Mouse (Mus musculus) megakaryocyte progenitor cell, adult 5-6 weeks (primary cell): Measurements from ENCODE around the gene Ceacam16. TPM values are rescaled to one million over a fixed set of nuclear protein-coding genes. Genes with fewer than 3 reads are reported as not detected.
A peak's percentile ranks its signal among the peaks of the same experiment; 100 is the strongest.

Experiments used
- ATAC-seq: replicated peaks from 2 replicates; pipeline ENCODE4 v1.8.0; 2016; ENCODE audit warnings: mild to moderate bottlenecking, moderate TSS enrichment, inconsistent platforms; ENCODE audit not compliant: poor library complexity
- total RNA-seq, 2 experiments: library from RNA; stranded (forward) in 1 of 2; stranded (reverse) in 1 of 2; fragments of 157-497, 149-512 nt in 1 of 2; fragments of 200-1000 nt in 1 of 2; gene quantifications; 2 replicates each; pipeline versions ENCODE4 v1.2.3 to v1.2.4; 2015 to 2017

The Ceacam16 gene
- total RNA-seq, 2 experiments from 2014 or later, result not detected

DNA sequence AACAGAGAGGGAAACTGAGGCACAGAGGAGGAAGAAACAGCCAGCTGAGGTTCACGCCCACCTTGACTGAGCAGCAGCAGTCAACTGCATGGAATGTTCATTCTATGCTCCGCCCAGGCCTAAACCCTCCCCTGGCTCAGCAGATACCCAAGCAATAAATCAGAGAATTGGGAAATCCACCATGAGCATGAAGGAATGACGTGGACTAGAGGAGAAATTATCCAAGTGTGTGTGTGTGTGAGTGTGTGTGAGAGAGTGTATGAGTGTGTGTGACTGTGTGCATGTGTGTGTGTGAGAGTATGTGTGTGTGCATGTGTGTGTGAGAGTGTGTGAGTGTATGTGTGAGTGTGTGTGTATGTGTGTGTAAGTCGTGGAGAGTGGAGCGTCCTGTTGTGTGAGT, 42.7 kb downstream of the Ceacam16 start:
- no peak for ATAC-seq

DNA sequence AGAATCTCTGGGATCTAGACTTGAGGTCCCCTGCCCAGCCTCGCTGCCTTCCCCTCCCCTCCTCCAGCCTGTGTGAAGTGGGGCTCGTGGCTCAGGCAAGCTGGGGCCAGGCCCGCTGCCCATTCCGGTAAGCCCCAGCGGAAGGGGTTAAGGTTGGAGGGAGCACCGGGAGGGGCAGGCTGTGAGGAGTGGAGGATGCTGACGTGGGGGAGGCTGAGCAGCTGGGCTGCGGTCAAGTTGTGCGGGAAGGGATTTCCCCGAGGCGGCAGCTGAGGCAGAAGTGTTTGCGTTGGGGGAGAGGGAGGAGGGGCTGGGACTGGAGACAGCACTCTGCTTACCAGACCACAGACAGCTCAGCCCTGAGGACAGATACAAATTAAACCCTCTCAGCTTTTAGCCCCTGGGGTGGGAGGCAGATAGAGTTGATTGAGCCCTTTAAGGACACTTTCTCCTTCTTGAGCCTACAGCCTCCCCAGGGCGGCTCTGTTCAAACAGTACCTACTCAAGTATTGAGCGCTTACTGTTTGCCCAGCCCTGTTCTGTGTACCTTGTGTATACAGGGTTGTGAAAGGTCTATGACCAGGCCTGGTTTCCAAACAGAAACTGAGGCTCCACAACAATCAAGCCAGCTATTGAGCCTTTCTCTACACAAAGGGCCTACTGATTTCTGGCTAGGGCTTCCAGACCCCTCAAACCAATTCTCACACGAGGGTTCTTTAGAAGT, 43.6 kb downstream of the Ceacam16 start:
- ATAC-seq, result peak; percentile 74

DNA sequence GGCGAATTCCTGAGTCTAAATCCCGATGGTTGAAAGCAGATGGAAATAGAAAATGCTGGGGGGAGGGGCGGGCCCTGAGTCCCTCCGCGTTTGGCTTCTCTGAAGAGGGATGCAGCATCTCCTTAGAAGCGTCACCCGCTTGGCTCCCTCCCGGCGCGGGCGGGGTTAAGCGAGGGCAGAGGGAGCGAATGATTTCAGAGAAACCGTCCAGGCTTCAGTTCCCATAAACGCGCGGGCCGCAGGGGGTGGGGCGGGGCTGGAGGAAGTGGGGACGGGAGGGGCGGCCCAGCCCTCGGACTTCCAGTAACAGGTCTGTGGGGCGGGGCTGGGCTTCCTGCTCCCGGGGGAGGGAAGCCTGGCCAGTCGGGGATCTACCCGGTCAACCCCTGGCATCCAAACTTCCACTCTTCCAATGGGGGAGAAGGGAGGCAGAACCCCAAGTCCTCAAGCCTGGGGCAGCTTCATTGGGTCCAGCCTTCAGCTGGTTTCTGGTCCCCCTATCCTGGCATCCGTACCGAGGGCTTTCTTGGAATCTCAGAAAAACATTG, 44.8 kb downstream of the Ceacam16 start:
- peak; percentile 62 for ATAC-seq

DNA sequence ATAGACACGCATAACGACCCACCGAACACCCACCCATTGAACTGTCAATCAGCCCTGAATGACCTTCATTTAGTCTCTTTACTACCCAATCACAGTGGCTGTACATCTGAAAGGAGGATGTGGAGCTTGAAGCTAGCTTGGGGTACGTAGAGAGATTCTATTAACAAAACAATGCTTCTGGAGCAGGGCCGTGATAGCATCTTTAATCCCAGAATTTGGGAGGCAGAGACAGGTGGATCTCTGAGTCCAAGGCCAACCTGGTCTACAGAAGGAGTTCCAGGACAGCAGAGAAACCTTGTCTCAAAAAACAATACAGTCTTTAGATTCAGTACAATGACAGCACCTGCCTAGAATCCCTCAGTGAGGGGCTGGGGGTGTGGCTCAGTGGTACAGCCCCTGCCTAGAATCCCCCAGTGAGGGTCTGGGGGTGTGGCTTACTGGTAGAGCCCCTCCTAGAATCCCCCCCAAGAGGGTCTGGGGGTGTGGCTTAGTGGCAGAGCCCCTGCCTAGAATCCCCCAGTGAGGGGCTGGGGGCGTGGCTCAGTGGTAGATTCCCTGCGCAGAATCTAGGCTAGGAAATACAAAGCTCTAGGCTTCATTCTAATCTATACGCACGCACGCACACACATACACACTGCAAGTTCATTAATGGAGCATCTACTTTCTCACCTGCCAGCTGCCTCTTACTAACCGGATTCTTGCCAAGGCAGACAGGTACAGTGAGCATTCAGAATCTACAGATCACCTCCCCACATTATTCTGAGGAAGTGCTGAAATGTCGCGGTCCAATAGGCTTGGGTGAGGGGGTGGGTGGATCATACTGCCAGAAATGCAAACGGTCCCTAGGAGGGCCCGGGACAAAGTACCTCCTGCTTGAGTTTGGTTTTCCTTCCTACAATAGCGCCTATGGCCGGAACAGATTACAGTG, 45.5 kb downstream of the Ceacam16 start:
- peak; percentile 10 for ATAC-seq

DNA sequence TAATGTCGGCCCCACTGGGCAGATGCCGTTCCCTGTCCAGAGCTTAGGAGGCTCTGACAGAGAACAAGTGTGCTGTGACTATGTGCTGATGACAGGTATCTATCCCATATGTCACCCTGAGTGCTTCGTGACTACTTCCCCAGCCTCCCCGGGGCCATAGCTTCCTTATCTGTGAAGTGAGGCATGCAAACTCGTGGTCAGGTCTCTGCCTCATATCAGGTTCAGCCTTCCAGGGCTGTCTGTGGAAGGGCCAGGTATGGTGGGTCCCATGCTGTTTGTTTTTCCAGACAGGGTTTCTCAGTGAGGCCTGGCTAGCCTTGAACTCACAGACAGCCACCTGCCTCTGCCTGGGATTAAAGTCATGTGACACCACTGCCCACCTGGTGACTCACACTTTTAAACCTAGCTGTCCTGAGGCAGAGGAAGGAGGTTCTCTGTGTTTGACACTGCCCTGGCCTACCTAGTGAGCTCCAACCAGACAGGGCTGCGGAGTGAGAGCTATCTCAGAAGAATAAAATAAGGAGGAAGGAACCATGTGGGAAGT, 47.4 kb downstream of the Ceacam16 start:
- ATAC-seq, result no peak

DNA sequence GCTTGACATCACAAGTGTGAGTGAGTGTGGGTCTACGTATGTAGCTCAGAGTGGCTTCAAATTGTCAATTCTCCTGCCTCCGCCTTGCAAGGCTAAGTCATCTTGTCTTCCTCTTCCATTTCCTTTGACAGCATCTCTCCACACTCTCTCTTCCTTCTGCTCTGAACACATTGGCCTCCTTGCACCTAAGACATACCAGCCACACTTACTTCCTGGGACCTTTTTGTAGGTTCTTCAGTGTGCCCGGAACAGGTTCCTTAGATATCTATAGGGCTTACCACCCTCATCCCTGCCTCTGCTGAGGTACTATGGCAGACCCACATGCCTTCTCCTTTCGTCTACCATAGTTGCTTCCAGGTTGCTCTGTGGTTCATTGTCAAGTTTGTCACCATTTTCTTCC, 47.9 kb downstream of the Ceacam16 start:
- no peak for ATAC-seq

DNA sequence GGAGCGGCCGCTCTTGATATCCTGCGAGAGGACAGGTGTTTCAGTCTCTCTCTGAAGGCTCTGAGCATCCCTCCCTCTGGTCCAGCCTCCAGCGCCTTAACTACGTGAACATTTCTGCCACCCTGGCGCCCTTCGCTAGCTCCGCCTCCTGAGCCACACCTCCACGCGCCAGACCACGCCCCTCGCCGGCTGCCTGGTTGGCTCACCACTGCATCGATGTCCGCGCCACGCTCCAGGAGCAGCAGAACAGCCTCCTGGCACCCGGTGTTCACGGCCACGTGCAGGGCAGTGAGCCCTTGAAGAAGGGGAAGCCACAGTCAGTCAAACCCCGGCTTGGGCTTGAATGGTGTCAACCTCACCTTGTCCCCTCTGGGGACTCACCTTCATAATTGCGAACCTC, 50.0 kb downstream of the Ceacam16 start:
- ATAC-seq, result no peak

DNA sequence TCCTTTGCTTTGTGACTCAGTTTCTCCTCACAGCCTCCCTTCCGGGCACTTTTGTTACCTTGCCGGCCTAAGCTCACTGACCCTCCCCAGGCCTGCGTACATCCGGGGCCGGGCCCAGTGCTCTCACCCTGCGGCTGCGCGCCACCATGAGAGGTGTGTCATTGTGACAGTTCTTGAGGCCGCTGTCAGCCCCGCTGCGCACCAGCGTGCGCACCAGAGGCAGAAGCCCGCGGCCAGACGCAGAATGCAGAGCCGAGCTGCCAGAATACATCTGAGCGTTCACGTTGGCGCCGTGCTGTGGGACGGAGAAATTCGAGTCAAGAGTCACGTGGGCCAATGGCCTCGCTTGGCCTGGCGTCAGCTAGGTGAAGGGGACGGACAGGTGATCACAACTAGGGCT, 51.7 kb downstream of the Ceacam16 start:
- ATAC-seq, result no peak

DNA sequence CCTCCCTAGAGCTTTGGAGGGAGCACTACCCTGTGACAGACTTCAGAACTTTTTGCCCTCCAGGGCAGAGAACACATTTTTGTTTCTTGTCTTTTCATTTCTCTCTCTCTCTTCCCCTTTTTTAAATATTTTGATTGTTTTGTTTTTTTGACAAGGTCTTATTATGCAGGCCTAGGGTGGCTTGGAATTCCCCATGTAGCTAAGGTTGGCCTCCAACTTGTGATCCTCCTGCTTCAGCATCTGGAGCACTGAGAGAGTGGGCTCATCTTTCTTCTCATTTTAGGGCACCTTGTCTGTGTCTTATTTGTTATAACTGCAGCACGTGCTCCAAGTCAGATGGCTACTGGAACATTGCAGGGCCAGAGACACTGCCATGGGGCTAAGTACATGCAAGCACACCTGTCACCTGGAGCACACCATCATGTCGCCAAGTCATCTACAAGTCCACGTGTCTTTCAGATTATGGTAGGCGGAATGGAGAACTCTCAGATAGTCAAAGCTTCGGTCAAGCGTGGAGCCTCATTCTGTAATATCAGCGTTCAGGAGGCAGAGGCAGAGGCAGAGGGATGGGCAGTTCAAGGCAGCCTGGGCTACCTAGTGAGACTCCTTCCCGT, 54.6 kb downstream of the Ceacam16 start:
- ATAC-seq, result no peak

DNA sequence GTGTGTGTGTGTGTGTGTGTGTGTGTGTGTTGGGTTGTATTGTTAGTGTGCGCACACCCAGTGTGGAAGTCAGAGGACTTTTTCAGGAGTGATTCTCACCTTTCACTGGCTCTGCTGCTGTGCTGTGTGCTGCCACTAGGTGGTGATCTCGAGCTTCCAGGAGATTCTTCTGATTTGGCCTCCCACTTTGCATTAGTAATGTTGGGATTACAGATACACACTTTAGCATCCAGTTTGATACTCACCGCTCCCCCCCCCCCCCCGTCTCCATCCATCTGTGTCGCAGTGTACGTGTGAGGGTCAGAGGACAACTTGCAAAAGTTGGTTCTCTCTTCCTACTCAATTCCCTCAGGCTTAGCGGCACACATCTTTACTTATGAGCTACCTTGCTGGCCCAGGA, 58.1 kb downstream of the Ceacam16 start:
- peak; percentile 89 for ATAC-seq

Other genes with a start within 250 kb of the Ceacam16 start
- gene Relb, start 231.9 kb downstream of the Ceacam16 start, total RNA-seq (2015), result 0.22 TPM in 1 of 2 replicates, not detected in the other
- gene Relb, start 231.9 kb downstream of the Ceacam16 start, total RNA-seq (2017), result 0.74 and 2.5 TPM in 2 replicates
- gene Clptm1, start 196.3 kb downstream of the Ceacam16 start, total RNA-seq (2015), result 47.3 and 57.1 TPM in 2 replicates
- gene Clptm1, start 196.3 kb downstream of the Ceacam16 start, total RNA-seq (2017), result 25.7 and 30.0 TPM in 2 replicates
- gene Apoc2, start 183.4 kb downstream of the Ceacam16 start, total RNA-seq (2015), result 1.7 and 2.7 TPM in 2 replicates
- 2.2 and 5.2 TPM in 2 replicates for gene Apoc2, start 183.4 kb downstream of the Ceacam16 start, total RNA-seq (2017)
- not detected in 2 replicates for gene Gm44805, start 179.9 kb downstream of the Ceacam16 start, total RNA-seq (2015)
- not detected in 2 replicates for gene Gm44805, start 179.9 kb downstream of the Ceacam16 start, total RNA-seq (2017)
- not detected in 2 replicates for gene Apoc4, start 179.8 kb downstream of the Ceacam16 start, total RNA-seq (2015)
- not detected in 2 replicates for gene Apoc4, start 179.8 kb downstream of the Ceacam16 start, total RNA-seq (2017)
- gene Apoc1, start 168.6 kb downstream of the Ceacam16 start, total RNA-seq (2015), result 0.79 and 2.0 TPM in 2 replicates
- gene Apoc1, start 168.6 kb downstream of the Ceacam16 start, total RNA-seq (2017), result 1.1 and 6.4 TPM in 2 replicates
- 18.7 and 27.5 TPM in 2 replicates for gene Apoe, start 162.1 kb downstream of the Ceacam16 start, total RNA-seq (2015)
- gene Apoe, start 162.1 kb downstream of the Ceacam16 start, total RNA-seq (2017), result 110 and 130 TPM in 2 replicates
- 61.5 and 62.2 TPM in 2 replicates for gene Tomm40, start 145.9 kb downstream of the Ceacam16 start, total RNA-seq (2015)
- 42.5 and 50.8 TPM in 2 replicates for gene Tomm40, start 145.9 kb downstream of the Ceacam16 start, total RNA-seq (2017)
- gene Nectin2, start 110.8 kb downstream of the Ceacam16 start, total RNA-seq (2015), result 0.95 and 2.2 TPM in 2 replicates
- gene Nectin2, start 110.8 kb downstream of the Ceacam16 start, total RNA-seq (2017), result 0.78 and 1.0 TPM in 2 replicates
- not detected in 2 replicates for gene Bcam, start 90.3 kb downstream of the Ceacam16 start, total RNA-seq (2015)
- gene Bcam, start 90.3 kb downstream of the Ceacam16 start, total RNA-seq (2017), result not detected in 2 replicates
- not detected in 2 replicates for gene Cblc, start 64.5 kb downstream of the Ceacam16 start, total RNA-seq (2015)
- not detected in 2 replicates for gene Cblc, start 64.5 kb downstream of the Ceacam16 start, total RNA-seq (2017)
- gene Bcl3, start 38.5 kb downstream of the Ceacam16 start, total RNA-seq (2015), result 6.3 and 11.5 TPM in 2 replicates
- 1.6 and 4.6 TPM in 2 replicates for gene Bcl3, start 38.5 kb downstream of the Ceacam16 start, total RNA-seq (2017)
- gene Gm19345, start 9.3 kb downstream of the Ceacam16 start, total RNA-seq (2015), result not detected in 2 replicates
- not detected in 2 replicates for gene Gm19345, start 9.3 kb downstream of the Ceacam16 start, total RNA-seq (2017)
- gene Ceacam19, start 26.7 kb upstream of the Ceacam16 start, total RNA-seq (2015), result not detected in 2 replicates
- gene Ceacam19, start 26.7 kb upstream of the Ceacam16 start, total RNA-seq (2017), result 0.03 TPM in 1 of 2 replicates, not detected in the other
- 10.2 and 13.0 TPM in 2 replicates for gene Pvr, start 59.9 kb upstream of the Ceacam16 start, total RNA-seq (2015)
- gene Pvr, start 59.9 kb upstream of the Ceacam16 start, total RNA-seq (2017), result 7.5 and 9.7 TPM in 2 replicates
- not detected in 2 replicates for gene Igsf23, start 89.5 kb upstream of the Ceacam16 start, total RNA-seq (2015)
- not detected in 2 replicates for gene Igsf23, start 89.5 kb upstream of the Ceacam16 start, total RNA-seq (2017)
- gene Ceacam20, start 104.1 kb upstream of the Ceacam16 start, total RNA-seq (2015), result not detected in 2 replicates
- not detected in 2 replicates for gene Ceacam20, start 104.1 kb upstream of the Ceacam16 start, total RNA-seq (2017)
- not detected in 2 replicates for gene Nlrp9b, start 130.2 kb upstream of the Ceacam16 start, total RNA-seq (2015)
- not detected in 2 replicates for gene Nlrp9b, start 130.2 kb upstream of the Ceacam16 start, total RNA-seq (2017)
- not detected in 2 replicates for gene Vmn1r91, start 238.4 kb upstream of the Ceacam16 start, total RNA-seq (2015)
- not detected in 2 replicates for gene Vmn1r91, start 238.4 kb upstream of the Ceacam16 start, total RNA-seq (2017)